Mouse (Mus musculus) stomach, embryonic 15.5 days (tissue): ENCODE results near the gene Krt33a. TPM values are rescaled to one million over a fixed set of nuclear protein-coding genes. Genes with fewer than 3 reads are reported as not detected.

Experiments used
- ATAC-seq: fragments of 200-750 bp; cut with Nextera tagmentation; 2 replicates; pipeline ENCODE4 v1.8.0; 2017; ENCODE audit warnings: low read depth, moderate number of reproducible peaks, moderate TSS enrichment; ENCODE audit not compliant: insufficient read depth, low FRiP score
- H3K27ac ChIP-seq: fragments of 300-500 bp; sonication (generic); 2 replicates; pipeline ENCODE4 v1.5.1; 2015; ENCODE audit warnings: mild to moderate bottlenecking, inconsistent platforms
- H3K27me3 ChIP-seq: fragments of 300-500 bp; sonication (generic); replicated peaks from 2 replicates; pipeline ENCODE4 v1.6.1; 2015; ENCODE audit warnings: inconsistent platforms
- H3K36me3 ChIP-seq: fragments of 300-500 bp; sonication (generic); 2 replicates; pipeline ENCODE4 v1.6.1; 2015; ENCODE audit warnings: inconsistent platforms
- H3K4me1 ChIP-seq: fragments of 300-500 bp; sonication (generic); 2 replicates; pipeline ENCODE4 v1.6.1; 2015; ENCODE audit warnings: inconsistent platforms
- H3K4me2 ChIP-seq: fragments of 300-500 bp; sonication (generic); 2 replicates; pipeline ENCODE4 v1.6.1; 2015; ENCODE audit warnings: mild to moderate bottlenecking, inconsistent platforms
- H3K4me3 ChIP-seq: fragments of 300-500 bp; sonication (generic); replicated peaks from 2 replicates; pipeline ENCODE4 v1.5.1; 2015; ENCODE audit warnings: inconsistent platforms
- H3K9ac ChIP-seq: fragments of 300-500 bp; sonication (generic); 2 replicates; pipeline ENCODE4 v1.6.1; 2015; ENCODE audit warnings: inconsistent platforms
- H3K9me3 ChIP-seq: fragments of 300-500 bp; sonication (generic); 2 replicates; pipeline ENCODE4 v1.6.1; 2016; ENCODE audit warnings: inconsistent platforms
- WGBS: fragments of 180-500 bp; shearing (Covaris S2); methylation state at CpG from one replicate; pipeline ENCODE4 v1.1.7; 2015; 5-methylcytosine and 5-hydroxymethylcytosine counted together
- polyA plus RNA-seq: library from polyadenylated mRNA; unstranded; fragments of >200 nt; fragmentation: Nextera tagmentation; extraction: Ambion mirVana; gene quantifications from 2 replicates; pipeline ENCODE4 v1.2.1, GENCODE M21; 2015

The Krt33a gene
- polyA plus RNA-seq, 1 experiment from 2014 or later = 0.15 TPM

DNA sequence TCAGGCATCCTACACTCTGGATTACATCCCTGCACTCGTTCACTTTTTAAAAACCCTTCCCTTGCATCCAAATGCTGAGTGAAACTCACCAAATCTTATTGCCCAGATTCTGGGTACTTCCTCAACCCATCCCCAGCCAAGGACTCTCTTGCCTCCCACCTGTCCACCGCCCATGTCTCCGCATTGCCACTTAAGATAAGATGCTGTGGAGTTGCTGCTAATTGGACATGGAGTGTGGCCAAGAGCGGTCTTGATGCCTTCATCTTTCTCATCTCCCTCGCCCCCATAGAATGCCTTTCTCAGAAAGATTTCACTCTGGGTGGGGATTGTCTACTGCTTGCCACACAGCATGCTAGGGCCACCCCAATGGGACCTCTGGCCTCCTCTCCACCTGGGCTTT, 7.7 kb downstream of the Krt33a start:
- no peak for ATAC-seq
- Histone ChIP-seq H3K27me3 (no peaks in the 10 kb centered on the region), H3K9ac (no peak overlapping the region), H3K27ac (no peak overlapping the region), H3K4me1 (no peaks in the 10 kb centered on the region), H3K36me3 (no peaks in the 10 kb centered on the region), H3K9me3 (no peaks in the 10 kb centered on the region), H3K4me2 (no peak overlapping the region), H3K4me3 (no peak overlapping the region)
- 85% methylated on average over 5 of the region's 5 CpGs for WGBS

- ATAC-seq = no peak
- Histone ChIP-seq H3K4me3 (no peak overlapping the region), H3K36me3 (no peaks in the 10 kb centered on the region), H3K27me3 (no peaks in the 10 kb centered on the region), H3K4me2 (no peak overlapping the region), H3K9ac (no peak overlapping the region), H3K4me1 (no peaks in the 10 kb centered on the region), H3K9me3 (no peaks in the 10 kb centered on the region), H3K27ac (no peak overlapping the region)
- WGBS = 56% methylated on average over 3 of the region's 3 CpGs
Observed at GRCm38 (mm10) chr11:100006624-100007023, 9.4 kb downstream of the Krt33a start.

GRCm38 (mm10) chr11:100005905-100006304, 10.1 kb downstream of the Krt33a start:
- Histone ChIP-seq H3K4me2 (no peak overlapping the region), H3K4me1 (no peaks in the 10 kb centered on the region), H3K4me3 (no peak overlapping the region), H3K9ac (no peak overlapping the region), H3K27ac (peak overlapping the region; percentile 32; the same call in 1 of the 2 replicates), H3K36me3 (no peaks in the 10 kb centered on the region), H3K9me3 (no peaks in the 10 kb centered on the region), H3K27me3 (no peaks in the 10 kb centered on the region)
- 67% methylated on average over 8 of the region's 8 CpGs for WGBS
- no peak for ATAC-seq

GRCm38 (mm10) chr11:100004846-100005245, 11.2 kb downstream of the Krt33a start:
- WGBS = 20% methylated on average over 6 of the region's 6 CpGs
- Histone ChIP-seq H3K9ac (no peak overlapping the region), H3K4me1 (no peaks in the 10 kb centered on the region), H3K27me3 (no peaks in the 10 kb centered on the region), H3K4me3 (no peak overlapping the region), H3K4me2 (no peak overlapping the region), H3K27ac (no peak overlapping the region), H3K9me3 (no peaks in the 10 kb centered on the region), H3K36me3 (no peaks in the 10 kb centered on the region)
- ATAC-seq = no peak

GRCm38 (mm10) chr11:99999091-99999490, 16.9 kb downstream of the Krt33a start:
- ATAC-seq = no peak
- Histone ChIP-seq H3K9me3 (no peaks in the 10 kb centered on the region), H3K4me3 (no peak overlapping the region), H3K4me2 (no peak overlapping the region), H3K27ac (no peak overlapping the region), H3K27me3 (0 out of 2 replicates have a peak, but pooled peaks cover 3% of the 10 kb centered on the region), H3K9ac (no peak overlapping the region), H3K4me1 (no peaks in the 10 kb centered on the region), H3K36me3 (no peaks in the 10 kb centered on the region)
- 87% methylated on average over 7 of the region's 7 CpGs for WGBS

DNA sequence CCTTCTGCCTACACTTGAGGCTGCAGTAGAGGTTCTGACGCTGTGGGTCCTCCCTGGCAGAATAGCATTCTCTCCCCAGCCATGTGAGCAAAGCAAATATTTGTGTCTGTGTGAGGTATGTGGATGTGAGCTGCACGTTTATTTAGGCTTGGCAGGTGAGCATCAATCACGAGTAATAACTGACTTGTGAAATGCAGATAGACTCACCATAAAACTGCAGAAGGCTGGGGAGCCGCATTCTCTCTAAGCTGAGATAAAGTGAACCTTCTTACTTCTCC, 21.7 kb downstream of the Krt33a start:
- Histone ChIP-seq H3K4me2 (no peak overlapping the region), H3K27me3 (0 out of 2 replicates have a peak, but pooled peaks cover 3% of the 10 kb centered on the region), H3K36me3 (no peaks in the 10 kb centered on the region), H3K9me3 (no peaks in the 10 kb centered on the region), H3K27ac (no peak overlapping the region), H3K4me3 (no peak overlapping the region), H3K4me1 (no peaks in the 10 kb centered on the region), H3K9ac (no peak overlapping the region)
- WGBS = 27% methylated on average over 4 of the region's 4 CpGs
- ATAC-seq = no peak

GRCm38 (mm10) chr11:99993620-99994383, 22.2 kb downstream of the Krt33a start, which contains the start of gene Krtap17-1:
TSS of gene Krtap17-1 (minus strand) at chr11:99993994.
- Histone ChIP-seq H3K9me3 (no peaks in the 10 kb centered on the region), H3K27me3 (0 out of 2 replicates have a peak, but pooled peaks cover 3% of the 10 kb centered on the region), H3K36me3 (no peaks in the 10 kb centered on the region), H3K4me1 (no peaks in the 10 kb centered on the region), H3K4me2 (peak within 1 kb of the TSS; percentile 40), H3K9ac (no peak within 1 kb of the TSS), H3K4me3 (no peak within 1 kb of the TSS), H3K27ac (no peak within 1 kb of the TSS)
- ATAC-seq = no peak
- WGBS = 25% methylated on average over 26 of the region's 26 CpGs

- no peaks in the 10 kb centered on the region for H3K36me3 ChIP-seq
- no peak overlapping the region for H3K9ac ChIP-seq
- no peak overlapping the region for H3K4me2 ChIP-seq
- no peak overlapping the region for H3K27ac ChIP-seq
- ATAC-seq = no peak
- no peaks in the 10 kb centered on the region for H3K4me1 ChIP-seq
- H3K9me3 ChIP-seq = no peaks in the 10 kb centered on the region
- WGBS = 79% methylated on average over 3 of the region's 3 CpGs
- 0 out of 2 replicates have a peak, but pooled peaks cover 3% of the 10 kb centered on the region for H3K27me3 ChIP-seq
- no peak overlapping the region for H3K4me3 ChIP-seq
Observed at GRCm38 (mm10) chr11:99990571-99990970, 25.4 kb downstream of the Krt33a start.

GRCm38 (mm10) chr11:99989881-99990405, 26.1 kb downstream of the Krt33a start:
- Histone ChIP-seq H3K4me3 (no peak overlapping the region), H3K36me3 (no peaks in the 10 kb centered on the region), H3K9me3 (no peaks in the 10 kb centered on the region), H3K27me3 (no peaks in the 10 kb centered on the region), H3K27ac (no peak overlapping the region), H3K9ac (no peak overlapping the region), H3K4me2 (no peak overlapping the region), H3K4me1 (no peaks in the 10 kb centered on the region)
- ATAC-seq = no peak
- 77% methylated on average over 6 of the region's 6 CpGs for WGBS

GRCm38 (mm10) chr11:99988530-99988929, 27.5 kb downstream of the Krt33a start:
- H3K27me3 ChIP-seq = no peaks in the 10 kb centered on the region
- no peaks in the 10 kb centered on the region for H3K4me1 ChIP-seq
- no peak for ATAC-seq
- H3K4me3 ChIP-seq = no peak overlapping the region
- H3K4me2 ChIP-seq = no peak overlapping the region
- WGBS = 83% methylated on average over 3 of the region's 3 CpGs
- H3K9me3 ChIP-seq = no peaks in the 10 kb centered on the region
- no peak overlapping the region for H3K9ac ChIP-seq
- no peaks in the 10 kb centered on the region for H3K36me3 ChIP-seq
- H3K27ac ChIP-seq = no peak overlapping the region

GRCm38 (mm10) chr11:99986180-99986647, 29.8 kb downstream of the Krt33a start, which contains the start of gene Krtap16-1:
TSS of gene Krtap16-1 (minus strand) at chr11:99986597.
- H3K9ac ChIP-seq = no peak within 1 kb of the TSS
- 68% methylated on average over 8 of the region's 8 CpGs for WGBS
- H3K36me3 ChIP-seq = no peaks in the 10 kb centered on the region
- H3K4me3 ChIP-seq = no peak within 1 kb of the TSS
- no peak within 1 kb of the TSS for H3K4me2 ChIP-seq
- ATAC-seq = no peak
- H3K9me3 ChIP-seq = no peaks in the 10 kb centered on the region
- H3K27ac ChIP-seq = no peak within 1 kb of the TSS
- H3K27me3 ChIP-seq = no peaks in the 10 kb centered on the region
- H3K4me1 ChIP-seq = no peaks in the 10 kb centered on the region

- ATAC-seq = no peak
- H3K4me1 ChIP-seq = no peaks in the 10 kb centered on the region
- no peak overlapping the region for H3K4me3 ChIP-seq
- no peaks in the 10 kb centered on the region for H3K9me3 ChIP-seq
- H3K27ac ChIP-seq = no peak overlapping the region
- H3K4me2 ChIP-seq = no peak overlapping the region
- H3K9ac ChIP-seq = no peak overlapping the region
- no peaks in the 10 kb centered on the region for H3K27me3 ChIP-seq
- WGBS = 80% methylated on average over 20 of the region's 20 CpGs
- no peaks in the 10 kb centered on the region for H3K36me3 ChIP-seq
Observed at GRCm38 (mm10) chr11:99985291-99986092, 30.5 kb downstream of the Krt33a start.
